Mouse (Mus musculus) olfactory bulb, adult 2 months (tissue): Measurements from ENCODE around the gene Kdsr.

Experiments used
- CTCF ChIP-seq: fragments of 200-500 bp; IDR thresholded peaks from 2 replicates; pipeline ENCODE4 v1.5.1; 2012; ENCODE audit warnings: low read depth, mild to moderate bottlenecking, low read length, moderate library complexity; ENCODE audit not compliant: insufficient read depth
- POLR2A ChIP-seq: fragments of 200-500 bp; IDR thresholded peaks from 2 replicates; pipeline ENCODE4 v1.6.1; 2012; ENCODE audit warnings: mild to moderate bottlenecking, low read depth, low read length, moderate library complexity; ENCODE audit not compliant: insufficient read depth

DNA sequence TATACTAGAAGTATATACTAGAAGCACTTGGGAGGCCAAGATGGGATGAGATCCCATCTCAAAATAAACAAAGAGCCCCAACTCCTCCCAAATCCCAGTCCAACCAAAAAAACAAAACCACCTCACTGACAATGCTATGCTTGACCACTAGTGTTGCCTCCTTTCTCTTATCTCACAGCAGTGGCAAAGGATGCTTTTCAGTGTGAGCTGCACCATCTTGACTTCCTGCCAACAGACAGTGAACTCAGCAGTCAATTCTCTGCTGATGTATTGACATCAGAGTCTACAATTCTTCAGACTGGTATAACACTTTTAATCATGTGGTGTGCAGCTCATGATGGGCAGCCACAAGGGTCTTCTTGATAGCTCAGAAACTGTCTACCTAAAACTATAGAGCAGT is 9.2 kb upstream of the Kdsr start:
- TF ChIP-seq CTCF, result no peak
- no peak for TF ChIP-seq POLR2A
